Mouse (Mus musculus): ENCODE measurements around the gene Adamts2.

GRCm38 (mm10) chr11:50734129-50734528 lies 132.2 kb downstream of the Adamts2 start:
- TF ChIP-seq CTCF (IDR thresholded peaks at IDR 0.05; ENCODE audit: control insufficient read depth, insufficient read depth, low read length) (no peak), POLR2A (IDR thresholded peaks at IDR 0.05; ENCODE audit: borderline replicate concordance, control insufficient read depth, low read depth, low read length) (no peak)

Measured in bone marrow, adult 2 months (tissue).